Mouse (Mus musculus) liver, embryonic 14.5 days (tissue): ENCODE results near the gene Cemip.

Experiments
- CTCF ChIP-seq: IDR thresholded peaks from 2 replicates; pipeline ENCODE4 v1.5.1; 2016; ENCODE audit warnings: antibody characterized with exemption, low read depth, control low read depth
- EP300 ChIP-seq: IDR thresholded peaks from 2 replicates; pipeline ENCODE4 v1.6.1; 2016; ENCODE audit warnings: antibody characterized with exemption, low read depth

- TF ChIP-seq CTCF (no peak), EP300 (no peak)
Observed at GRCm38 (mm10) chr7:84121778-84122177, 35.5 kb upstream of the Cemip start.
